Mouse (Mus musculus) heart, postnatal 14 days (tissue): ENCODE data around the gene Ppp1r27. TPM values are rescaled to one million over a fixed set of nuclear protein-coding genes. Genes with fewer than 3 reads are reported as not detected.
A peak's percentile ranks its signal among the peaks of the same experiment; 100 is the strongest.
"Not testable (repeated sequence)": the region's sequence is repeated elsewhere in the genome, so short reads cannot be mapped to it uniquely, and the experiment has no call there.

Source experiments
- DNase-seq, 2 experiments: peaks; one replicate each; pipeline ENCODE4 v3.0.0; 2021 to 2022
- intact Hi-C: fragments of 180-260 bp; cut with DNase I; formaldehyde crosslinking; loops from one replicate; pipeline ENCODE4 v1.15.1; 2025
- long read RNA-seq, 2 experiments: library from polyadenylated mRNA; stranded (forward); transcript quantifications; one replicate each; pipeline ENCODE4 v2.0.0; 2021
- total RNA-seq, 2 experiments: library from RNA; stranded (reverse); gene quantifications; 2 replicates each; pipeline ENCODE4 v1.2.3; 2021

Gene Ppp1r27
- under 1 TPM in 1 of 2 experiments, not detected in 1; 0.39 TPM for total RNA-seq
- long read RNA-seq, experiment 1, result 0 reads
- long read RNA-seq, experiment 2, result 0 reads

- intact Hi-C loops, result no loop called here
- no peak for DNase-seq
These were observed at the start of gene Ppp1r27 for GRCm38 (mm10) chr11:120550810-120551440. Gene Ppp1r27 (minus strand): TSS chr11:120551132.

- no peak for DNase-seq
- intact Hi-C loops, result no loop called here
These were observed 49.8 kb upstream of the Ppp1r27 start for GRCm38 (mm10) chr11:120600716-120601115.

GRCm38 (mm10) chr11:120598990-120599549, 48.1 kb upstream of the Ppp1r27 start:
- DNase-seq, result no peak

GRCm38 (mm10) chr11:120598283-120598989, 47.5 kb upstream of the Ppp1r27 start, which contains the start of the genes Alyref and Anapc11:
Gene Alyref (minus strand): TSS chr11:120598365.
Gene Anapc11 (plus strand): TSS chr11:120598421.
- intact Hi-C loops, result no loop called here
- DNase-seq, result peak; percentile 97 to 98

More at GRCm38 (mm10) chr11:120598990-120599549, 48.1 kb upstream of the Ppp1r27 start:
- intact Hi-C loops, result no loop called here

- no peak for DNase-seq
- intact Hi-C loops, result no loop called here
These were observed 46.6 kb upstream of the Ppp1r27 start for GRCm38 (mm10) chr11:120597240-120598235.

GRCm38 (mm10) chr11:120588531-120588930, 37.6 kb upstream of the Ppp1r27 start:
- DNase-seq, result no peak
- intact Hi-C loops, result no loop called here

- no peak for DNase-seq
- intact Hi-C loops, result no loop called here
These were observed 33.0 kb upstream of the Ppp1r27 start for GRCm38 (mm10) chr11:120583937-120584336.

- intact Hi-C loops, DNase-seq: not testable (repeated sequence)
These were observed 32.0 kb upstream of the Ppp1r27 start for GRCm38 (mm10) chr11:120582982-120583293.

- intact Hi-C loops, result no loop called here
- DNase-seq, result peak; percentile 14 to 46
These were observed 31.5 kb upstream of the Ppp1r27 start for GRCm38 (mm10) chr11:120582268-120582981.

- peak; percentile 93 for DNase-seq
- intact Hi-C loops, result no loop called here
These were observed 30.7 kb upstream of the Ppp1r27 start, which contains the start of gene Arhgdia for GRCm38 (mm10) chr11:120581490-120582267. Gene Arhgdia (minus strand): TSS chr11:120581624.

GRCm38 (mm10) chr11:120580871-120581331, 30.0 kb upstream of the Ppp1r27 start:
- intact Hi-C loops, result no loop called here
- peak; percentile 58 to 67 for DNase-seq

GRCm38 (mm10) chr11:120580190-120580589, 29.3 kb upstream of the Ppp1r27 start:
- intact Hi-C loops, result no loop called here

GRCm38 (mm10) chr11:120579316-120580107, 28.6 kb upstream of the Ppp1r27 start:
- peak; percentile 79 to 85 for DNase-seq
- intact Hi-C loops, result loop anchor here (1.0 to 5.0 kb wide), 2 partner anchors 65 to 133 kb away; partner anchors contain the start of genes Cenpx and Lrrc45

More at GRCm38 (mm10) chr11:120580190-120580589, 29.3 kb upstream of the Ppp1r27 start:
- DNase-seq, result peak in 1 of 2 experiments; percentile 11

GRCm38 (mm10) chr11:120578694-120579243, 27.8 kb upstream of the Ppp1r27 start:
- DNase-seq, result no peak
- intact Hi-C loops, result loop anchor here (1.0 to 5.0 kb wide), 2 partner anchors 64 to 134 kb away; partner anchors contain the start of genes Cenpx and Lrrc45

GRCm38 (mm10) chr11:120578024-120578693, 27.2 kb upstream of the Ppp1r27 start:
- intact Hi-C loops, result loop anchor here (5.0 kb wide), 1 partner anchor 134 kb away; the partner anchor contains the start of genes Cenpx and Lrrc45

GRCm38 (mm10) chr11:120577211-120578023, 26.5 kb upstream of the Ppp1r27 start:
- intact Hi-C loops, result loop anchor here (5.0 kb wide), 1 partner anchor 135 kb away; the partner anchor contains the start of genes Cenpx and Lrrc45

More at GRCm38 (mm10) chr11:120578024-120578693, 27.2 kb upstream of the Ppp1r27 start:
- no peak for DNase-seq

More at GRCm38 (mm10) chr11:120577211-120578023, 26.5 kb upstream of the Ppp1r27 start:
- DNase-seq, result no peak
